Mouse (Mus musculus): ENCODE measurements around the gene Olfr1317.

GRCm38 (mm10) chr2:112096681-112097080 is 43.4 kb upstream of the Olfr1317 start, which contains the start of gene Olfr1314:
- TF ChIP-seq POLR2A (IDR thresholded peaks at IDR 0.05; ENCODE audit: borderline replicate concordance, low read depth, low read length) (no peak), CTCF (IDR thresholded peaks at IDR 0.05; ENCODE audit: low read depth, low read length) (no peak)

Measured in bone marrow macrophage, adult 2 months (primary cell).